Mouse (Mus musculus) hindlimb bud, embryonic 11.5 days (tissue): Measurements from ENCODE around the gene Cyren.

Experiments used
- DNase-seq: peaks from one replicate; pipeline ENCODE4 v3.0.0-alpha.2; 2012; ENCODE audit warnings: low read depth, low spot score; ENCODE audit errors: extremely low spot score

Cyren gene

GRCm38 (mm10) chr6:34900990-34901389 is 23.1 kb upstream of the Cyren start:
- DNase-seq, result no peak

DNA sequence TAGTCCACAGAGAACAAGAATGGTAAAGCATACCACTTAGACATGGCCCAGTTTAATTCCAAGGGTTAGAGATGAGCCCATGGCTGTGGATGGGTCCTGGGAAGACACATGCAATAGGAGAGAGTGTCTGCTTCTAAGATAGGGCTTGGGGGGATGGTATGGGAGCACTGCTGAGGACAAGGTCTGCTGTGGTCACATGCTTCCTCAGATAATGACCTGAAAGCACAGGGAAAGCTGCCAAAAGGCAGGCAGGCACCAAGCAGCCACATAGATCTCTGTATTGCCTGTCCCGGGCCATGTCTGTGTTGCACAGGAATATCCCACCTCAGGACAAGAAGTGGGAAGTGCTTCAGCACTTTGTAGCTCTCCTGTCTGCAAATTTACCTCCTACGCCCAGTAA is 21.3 kb upstream of the Cyren start:
- DNase-seq, result no peak

GRCm38 (mm10) chr6:34896168-34896780 is 18.4 kb upstream of the Cyren start:
- DNase-seq, result no peak

DNA sequence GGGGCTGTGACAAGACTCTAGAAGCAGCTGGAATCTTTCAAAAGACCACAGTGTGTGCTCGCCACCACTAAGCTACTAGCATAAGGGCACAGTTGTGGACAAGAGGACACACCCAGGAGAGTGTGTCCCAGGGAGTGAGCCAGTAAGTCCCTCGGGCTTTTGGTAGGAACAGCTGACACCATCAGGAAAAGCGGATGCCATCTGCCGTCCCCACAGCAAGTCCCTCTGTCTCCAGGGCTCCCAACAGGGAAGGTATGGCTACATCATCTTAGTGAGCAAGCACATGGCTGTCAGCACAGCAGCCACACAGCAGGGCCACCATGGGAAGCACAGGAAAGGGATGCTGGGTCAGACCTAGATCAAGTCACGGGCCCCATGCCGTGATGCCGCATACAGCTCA is 17.7 kb upstream of the Cyren start:
- DNase-seq, result no peak

DNA sequence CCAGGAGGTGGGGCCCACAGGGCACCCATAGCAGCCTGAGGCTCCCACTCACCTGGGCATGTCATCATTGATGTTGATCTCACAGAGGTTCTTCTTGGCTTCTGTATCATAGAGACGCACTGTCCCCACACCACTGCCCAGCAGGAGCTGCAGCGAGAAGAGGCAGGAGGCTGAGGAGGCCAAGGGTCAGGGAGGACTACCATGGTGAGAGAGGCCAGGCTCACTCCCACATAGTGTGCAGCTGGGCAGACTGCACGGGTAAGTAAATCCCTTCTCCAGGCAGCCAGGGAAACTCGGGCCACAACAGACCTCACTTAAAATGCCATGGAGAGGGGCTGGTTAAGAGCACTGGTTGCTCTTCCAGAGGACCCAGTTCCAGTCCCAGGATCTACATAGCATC is 11.3 kb upstream of the Cyren start:
- DNase-seq, result no peak

DNA sequence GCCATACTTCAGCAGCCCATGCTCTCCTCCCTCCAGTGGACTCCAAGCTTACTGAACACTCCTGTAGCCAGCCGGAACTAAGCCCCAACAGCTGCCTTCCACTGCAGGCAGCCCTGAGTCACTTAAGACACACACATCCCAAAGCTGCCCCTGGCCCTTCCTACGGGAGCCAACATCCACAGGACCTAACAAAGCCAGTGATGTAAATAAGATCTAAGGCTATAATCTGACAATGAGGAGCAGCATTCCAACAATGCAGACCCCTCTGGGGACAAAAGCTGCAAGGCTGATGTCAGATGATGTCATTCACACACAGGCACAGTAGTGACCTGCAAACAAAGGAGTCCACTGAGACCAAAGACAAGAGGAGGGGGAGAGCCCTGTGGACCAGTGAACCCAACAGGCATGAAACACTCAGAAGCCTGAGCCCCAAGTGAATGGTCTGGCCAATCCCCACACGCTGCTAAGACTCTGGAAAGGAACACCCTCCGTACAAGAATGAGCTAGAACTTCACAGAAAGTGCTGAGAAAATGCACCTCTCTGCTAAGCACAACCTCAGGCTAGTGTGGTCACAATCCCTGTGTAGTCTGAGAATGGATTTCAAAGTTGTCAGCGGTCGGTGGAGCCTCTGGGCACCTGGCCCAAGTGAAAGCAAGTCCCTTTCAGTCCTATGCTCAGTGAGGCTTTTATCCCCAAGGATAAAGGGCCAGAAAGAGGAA is 9.4 kb upstream of the Cyren start:
- DNase-seq, result no peak

DNA sequence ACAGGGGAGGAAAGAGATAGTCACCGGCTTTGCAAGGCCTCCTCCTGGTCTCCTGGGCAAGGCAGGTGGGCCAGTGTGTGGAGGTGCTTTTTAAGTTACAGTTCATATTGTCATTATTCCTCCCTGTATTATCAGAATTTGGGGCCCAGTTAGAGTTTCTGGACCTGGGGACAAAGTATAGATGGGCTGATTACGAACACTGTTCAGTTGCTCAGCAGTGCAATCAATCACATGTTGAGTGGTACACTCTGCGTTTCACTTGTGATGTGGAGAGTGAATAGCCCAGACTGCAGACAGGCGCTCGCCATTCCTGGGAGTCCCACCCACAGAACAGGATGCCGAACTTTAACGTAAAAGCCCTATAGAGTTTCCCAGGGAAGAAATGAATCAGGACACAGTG is 6.9 kb upstream of the Cyren start:
- no peak for DNase-seq

- no peak for DNase-seq
Observed at GRCm38 (mm10) chr6:34879911-34880475, 2.1 kb upstream of the Cyren start.

GRCm38 (mm10) chr6:34879101-34879740 is 1.4 kb upstream of the Cyren start:
- DNase-seq, result no peak

- DNase-seq, result no peak
Observed at GRCm38 (mm10) chr6:34876835-34877156, 1.1 kb downstream of the Cyren start.

DNA sequence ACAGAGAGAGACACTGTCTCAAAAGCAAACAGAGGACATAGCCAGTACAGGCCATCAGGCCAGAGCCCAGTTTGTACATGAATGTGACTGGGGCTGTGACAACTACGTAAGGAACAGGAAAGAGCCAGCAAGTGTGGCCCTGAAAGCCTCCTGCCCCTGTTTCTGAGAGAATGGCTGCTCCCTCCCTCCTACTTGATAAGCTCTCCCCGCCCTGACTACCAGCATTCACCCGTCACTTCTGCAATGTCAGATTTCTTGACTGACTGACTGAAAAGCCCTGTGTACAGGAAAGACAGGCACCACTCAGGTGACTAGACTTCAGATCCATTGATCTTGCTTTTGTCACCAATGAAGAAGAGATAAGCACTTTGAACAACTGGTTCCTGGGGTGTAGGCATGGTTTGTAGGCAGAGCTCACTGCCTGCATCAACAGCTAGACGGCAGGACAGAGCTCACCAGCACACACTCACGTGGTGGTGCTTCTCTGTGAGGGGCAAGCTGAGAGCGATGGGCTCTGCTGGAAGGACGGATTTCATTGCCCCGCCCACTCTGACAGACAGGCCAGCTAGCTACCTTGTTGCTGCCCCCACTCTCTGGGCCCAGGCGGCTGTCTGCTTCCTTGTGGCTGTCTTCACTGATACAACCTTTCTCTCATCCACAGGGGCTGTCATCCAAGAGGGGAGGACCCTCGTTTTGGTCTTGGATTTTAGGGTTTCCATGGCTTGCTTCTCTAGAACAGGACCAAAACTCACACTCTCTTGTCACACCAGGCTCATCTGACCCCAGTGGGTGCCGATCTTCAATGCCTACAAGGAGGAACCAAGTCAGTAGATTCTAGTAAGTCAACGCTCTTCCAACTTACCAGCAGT is 1.7 kb downstream of the Cyren start:
- no peak for DNase-seq

GRCm38 (mm10) chr6:34875268-34875761 is 2.5 kb downstream of the Cyren start:
- no peak for DNase-seq

- no peak for DNase-seq
Observed at GRCm38 (mm10) chr6:34874101-34874921, 3.5 kb downstream of the Cyren start.

DNA sequence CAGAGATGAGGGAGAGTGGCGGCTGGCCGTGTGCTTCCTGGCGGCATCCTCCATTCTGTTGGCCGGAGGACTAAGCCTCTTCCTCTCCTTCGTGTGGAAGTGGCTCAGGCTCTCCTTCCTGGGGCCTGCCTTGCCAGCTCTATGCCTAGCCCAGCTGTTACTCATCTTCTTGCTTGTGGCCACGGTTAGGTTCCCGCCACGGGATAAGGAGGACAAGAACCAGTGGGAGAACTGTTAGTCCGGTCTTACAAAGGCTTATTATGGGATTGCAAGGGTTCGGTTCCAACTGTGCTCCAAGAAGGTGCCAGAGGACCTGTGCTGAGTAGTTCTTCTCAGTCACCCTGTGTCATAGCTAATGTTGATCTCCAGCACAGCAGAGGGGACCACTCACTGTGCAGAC is 5.0 kb downstream of the Cyren start:
- no peak for DNase-seq

GRCm38 (mm10) chr6:34871929-34872328 is 5.9 kb downstream of the Cyren start:
- no peak for DNase-seq

GRCm38 (mm10) chr6:34870724-34871123 is 7.1 kb downstream of the Cyren start:
- no peak for DNase-seq

GRCm38 (mm10) chr6:34870136-34870535 is 7.7 kb downstream of the Cyren start:
- DNase-seq, result no peak

DNA sequence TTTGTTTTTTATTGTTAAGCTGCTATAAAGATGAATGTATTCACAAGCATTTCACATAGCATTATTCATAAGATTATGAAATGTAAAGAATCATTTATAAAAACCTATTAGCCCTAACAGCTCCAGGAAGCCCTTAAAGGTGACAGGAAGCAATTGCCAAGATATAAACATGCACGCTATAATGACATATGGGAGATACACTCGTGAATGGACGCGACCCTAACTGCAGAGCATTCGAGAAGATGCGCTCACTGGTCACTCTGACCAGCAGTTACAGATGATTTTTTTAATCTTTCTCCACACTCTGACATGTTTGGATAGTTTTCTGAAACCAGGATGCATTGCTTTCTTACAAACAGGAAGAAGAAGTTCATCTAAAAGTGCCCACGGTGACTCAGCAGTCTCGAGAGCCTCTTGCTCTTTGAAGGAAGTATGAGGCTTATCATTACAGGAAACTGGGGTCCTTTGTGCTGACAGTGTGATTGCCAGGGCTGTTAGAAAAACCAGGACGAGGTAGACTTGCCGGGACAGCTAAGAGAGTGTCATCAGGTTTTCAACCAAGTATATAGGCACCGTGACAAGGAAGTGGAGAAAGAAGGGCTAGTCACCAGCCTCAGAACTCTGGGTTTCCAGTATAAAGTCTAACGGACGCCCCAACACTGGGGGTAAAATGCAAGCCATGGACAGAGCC is 8.5 kb downstream of the Cyren start:
- no peak for DNase-seq

DNA sequence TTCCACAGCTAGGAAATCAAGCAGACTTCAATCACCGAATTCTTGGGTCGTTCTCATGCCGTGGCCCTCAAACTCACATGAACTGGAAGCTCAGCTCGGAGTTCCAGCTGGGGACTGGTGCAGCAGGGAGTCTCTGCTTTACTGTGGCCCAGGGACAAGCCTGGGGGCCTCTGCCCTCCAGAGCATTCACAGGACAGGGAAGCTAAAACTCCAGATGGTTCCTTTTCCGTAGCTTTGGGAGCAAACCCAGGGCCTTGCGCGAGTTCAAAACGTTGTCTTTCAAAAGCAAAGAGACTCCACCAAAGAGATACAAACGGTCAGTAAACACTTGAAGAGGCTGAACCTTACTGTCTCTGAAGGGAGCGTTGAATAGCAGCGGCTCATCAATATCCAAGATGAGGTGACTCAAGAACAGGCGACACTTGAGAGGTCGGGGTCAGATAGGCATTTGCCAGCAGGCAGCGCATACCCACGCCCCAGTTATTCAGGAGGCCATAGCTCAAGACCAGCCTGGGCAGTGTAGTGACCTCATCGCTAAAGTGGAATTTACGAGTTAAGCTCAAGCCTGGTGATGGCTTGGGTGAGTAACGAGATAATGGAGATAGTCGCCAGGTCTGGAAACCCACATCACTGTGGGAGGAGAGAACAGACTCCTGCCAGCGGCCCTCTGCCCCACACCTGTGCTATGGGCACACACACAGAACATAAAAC is 9.2 kb downstream of the Cyren start:
- no peak for DNase-seq
